ENCODE assay signal across 8 mouse cellular contexts in the genomic region with DNA sequence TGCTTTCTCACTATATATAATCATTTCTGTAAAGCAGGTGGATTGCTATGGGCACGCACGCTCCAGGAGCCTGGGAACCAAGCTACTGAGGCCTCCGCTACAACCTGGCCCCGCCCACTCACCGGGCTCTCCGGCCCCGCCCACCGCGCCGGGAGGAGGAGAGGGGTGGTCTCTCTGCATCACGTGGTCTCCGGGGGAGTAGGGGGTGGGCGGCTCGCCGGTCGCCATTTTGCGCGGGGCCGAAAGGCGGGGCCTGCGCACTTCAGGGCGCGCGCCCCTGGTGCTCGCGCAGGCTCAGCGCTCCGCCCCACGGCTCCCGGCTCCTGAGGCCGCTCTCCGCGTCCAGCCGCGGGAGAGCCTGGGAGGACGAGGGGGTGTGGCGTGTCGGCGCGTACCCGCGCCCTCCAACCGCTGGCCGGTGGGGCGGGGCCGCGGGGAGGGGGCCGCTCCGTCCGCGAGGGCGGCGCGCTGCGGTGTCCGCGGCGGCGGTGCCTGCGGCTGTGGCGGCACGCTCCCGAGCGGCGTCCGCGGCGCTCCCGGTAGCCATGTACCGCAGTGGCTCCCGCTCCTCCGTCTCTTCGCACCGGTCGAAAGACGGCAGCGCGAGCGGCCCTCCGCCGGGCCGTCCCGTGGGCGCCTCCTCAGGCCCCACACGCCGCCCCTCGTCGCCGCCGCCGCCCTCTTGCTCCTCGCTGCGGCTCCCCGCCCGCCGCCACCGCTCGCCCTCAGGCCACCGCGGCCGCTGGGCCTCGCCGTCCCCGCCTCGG. TPM values are rescaled to one million over a fixed set of nuclear protein-coding genes. Genes with fewer than 3 reads are reported as not detected.
DNase-seq lines count a peak whose midpoint lies in the region; ATAC-seq and TF ChIP-seq lines count a peak whose summit lies in the region.

Zfp318 (plus strand) TSS at position 438 of the 767 bp plus-strand sequence.

- H3K36me3 ChIP-seq in hindbrain, postnatal 0 days (ENCODE audit: insufficient read depth, low read length), result no peaks in the 10 kb centered on the region

- H3K4me3 ChIP-seq in gastrocnemius, adult 2 months, result peak within 1 kb of the TSS; percentile 95
- H3K4me3 ChIP-seq in hindbrain, postnatal 0 days (ENCODE audit: low read length), result peak within 1 kb of the TSS; percentile 97
- peak within 1 kb of the TSS; percentile 62 for H3K4me3 ChIP-seq in left cerebral cortex, adult 2 months

- H3K4me2 ChIP-seq in hindbrain, postnatal 0 days (ENCODE audit: low read depth, low read length), result peak within 1 kb of the TSS; percentile 82

- H3K27me3 ChIP-seq in hindbrain, postnatal 0 days (ENCODE audit: insufficient read depth, low read length), result no peaks in the 10 kb centered on the region

- H3K27ac ChIP-seq in gastrocnemius, adult 2 months, result peak within 1 kb of the TSS; percentile 92
- peak within 1 kb of the TSS; percentile 94 for H3K27ac ChIP-seq in hindbrain, postnatal 0 days
- H3K27ac ChIP-seq in left cerebral cortex, adult 2 months, result peak within 1 kb of the TSS; percentile 80

- no peaks in the 10 kb centered on the region for H3K9me3 ChIP-seq in hindbrain, postnatal 0 days (ENCODE audit: low read length)

- WGBS in hindbrain, postnatal 0 days, result 4% methylated on average over 45 of the region's 105 CpGs

- intact Hi-C loops in gastrocnemius, adult 2 months (cut with DNase I), result loop anchor here (5.0 kb wide), 1 partner anchor 116 kb away; no protein-coding TSS in a partner anchor
- intact Hi-C loops in left cerebral cortex, adult 2 months (cut with DNase I), result loop anchor here (1.0 kb wide), 1 partner anchor 55 kb away; the partner anchor contains the start of gene Abcc10

- H3K9ac ChIP-seq in hindbrain, postnatal 0 days (replicated peaks; ENCODE audit: low read length), result peak within 1 kb of the TSS; percentile 97

- peak; percentile 95 for ATAC-seq in common myeloid progenitor, adult 5-6 weeks (replicated peaks; ENCODE audit: low read depth, poor library complexity, severe bottlenecking)
- ATAC-seq in hindbrain, postnatal 0 days, result peak; percentile 98
- ATAC-seq in megakaryocyte, adult 5-6 weeks (ENCODE audit: poor library complexity, severe bottlenecking), result peak; percentile 94

- H3K4me1 ChIP-seq in hindbrain, postnatal 0 days (ENCODE audit: insufficient read depth, low read length), result peaks cover 6% of the 10 kb centered on the region; the same call in 1 of the 2 replicates

- DNase-seq in ZHBTc4 (ENCODE audit: low read depth, low spot score), result peak; percentile 99
- peak; percentile 98 for DNase-seq in gastrocnemius, adult 2 months
- peak; percentile 98 for DNase-seq in hindbrain, postnatal 0 days (ENCODE audit: low spot score)
- DNase-seq in left cerebral cortex, adult 2 months (ENCODE audit: extremely low spot score in 1 of 2, low spot score in 2 of 2), result peak; percentile 98
- DNase-seq in right cerebral cortex, adult 2 months (ENCODE audit: low spot score in 2 of 2), result peak; percentile 96
- DNase-seq in urinary bladder, postnatal 14 days (ENCODE audit: low spot score), result peak; percentile 97

- TF ChIP-seq CTCF in gastrocnemius, adult 2 months (IDR thresholded peaks at IDR 0.05), result peak; percentile 11; the same call in 1 of the 2 replicates
- TF ChIP-seq CTCF in hindbrain, postnatal 0 days (IDR thresholded peaks at IDR 0.05; ENCODE audit: low read depth), result no peak
- peak; percentile 5 for TF ChIP-seq CTCF in left cerebral cortex, adult 2 months (IDR thresholded peaks at IDR 0.05)

RNA-seq across cellular contexts. Expression of gene Zfp318, which starts in this region (rescaled TPM):
- 19.5 and 55.4 TPM in 2 replicates for total RNA-seq in common myeloid progenitor, adult 5-6 weeks (2017)
- 10 to 100 TPM; 14.1 to 17.4 TPM for total RNA-seq in gastrocnemius, adult 2 months (2021)
- total RNA-seq in hindbrain, postnatal 0 days (2014; rRNA removed), result 20.1 and 24.5 TPM in 2 replicates
- polyA plus RNA-seq in hindbrain, postnatal 0 days (2015; fragmentation: Nextera tagmentation; extraction: Ambion mirVana), result 22.9 and 23.2 TPM in 2 replicates
- total RNA-seq in left cerebral cortex, adult 2 months (2021), result 10 to 100 TPM; 56.7 to 69.5 TPM
- 3.9 and 10.4 TPM in 2 replicates for total RNA-seq in megakaryocyte, adult 5-6 weeks (2015)
- 5.2 and 8.3 TPM in 2 replicates for total RNA-seq in megakaryocyte, adult 5-6 weeks (2017)

Comparison
In these comparisons a context has a peak if more than half of its experiments do, and no peak if none do; other contexts are left out.
1. Peak in every context shown above with its lines: DNase-seq, ATAC-seq, H3K4me3 ChIP-seq and H3K27ac ChIP-seq.